Mouse (Mus musculus) intestine, embryonic 16.5 days (tissue): ENCODE data around the gene Tmigd1. TPM values are rescaled to one million over a fixed set of nuclear protein-coding genes. Genes with fewer than 3 reads are reported as not detected.

Source experiments
- ATAC-seq: fragments of 200-750 bp; cut with Nextera tagmentation; 2 replicates; pipeline ENCODE4 v1.8.0; 2017; ENCODE audit warnings: moderate TSS enrichment, moderate library complexity
- H3K27ac ChIP-seq: fragments of 300-500 bp; sonication (generic); 2 replicates; pipeline ENCODE4 v1.5.1; 2014; ENCODE audit warnings: mild to moderate bottlenecking, low read length
- H3K27me3 ChIP-seq: fragments of 300-500 bp; sonication (generic); replicated peaks from 2 replicates; pipeline ENCODE4 v1.6.1; 2014; ENCODE audit warnings: low read length, control low read depth, mixed read lengths; ENCODE audit not compliant: control insufficient read depth, insufficient read depth
- H3K36me3 ChIP-seq: fragments of 300-500 bp; sonication (generic); 2 replicates; pipeline ENCODE4 v1.6.1; 2014; ENCODE audit warnings: low read length, control low read depth; ENCODE audit not compliant: control insufficient read depth, insufficient read depth
- H3K4me1 ChIP-seq: fragments of 300-500 bp; sonication (generic); 2 replicates; pipeline ENCODE4 v1.6.1; 2014; ENCODE audit warnings: low read length, control low read depth, mixed read lengths; ENCODE audit not compliant: control insufficient read depth, insufficient read depth
- H3K4me2 ChIP-seq: fragments of 300-500 bp; sonication (generic); 2 replicates; pipeline ENCODE4 v1.6.1; 2014; ENCODE audit warnings: low read depth, low read length, control low read depth
- H3K4me3 ChIP-seq: fragments of 300-500 bp; sonication (generic); 2 replicates; pipeline ENCODE4 v1.5.1; 2014; ENCODE audit warnings: mild to moderate bottlenecking, low read length
- H3K9ac ChIP-seq: fragments of 300-500 bp; sonication (generic); 2 replicates; pipeline ENCODE4 v1.6.1; 2014; ENCODE audit warnings: low read depth, low read length
- H3K9me3 ChIP-seq: fragments of 300-500 bp; sonication (generic); 2 replicates; pipeline ENCODE4 v1.6.1; 2016; ENCODE audit warnings: low read length, control low read depth; ENCODE audit not compliant: control insufficient read depth
- WGBS: fragments of 180-500 bp; shearing (Covaris S2); extraction: QIAGEN DNeasy Blood & Tissue Kit; methylation state at CpG from one replicate; pipeline ENCODE4 v1.1.7; 2014; 5-methylcytosine and 5-hydroxymethylcytosine counted together
- polyA plus RNA-seq: library from polyadenylated mRNA; unstranded; fragments of >200 nt; fragmentation: Nextera tagmentation; extraction: Ambion mirVana; gene quantifications from 2 replicates; pipeline ENCODE4 v1.2.1, GENCODE M21; 2015

Tmigd1 gene
- 2.7 and 6.9 TPM in 2 replicates for polyA plus RNA-seq

DNA sequence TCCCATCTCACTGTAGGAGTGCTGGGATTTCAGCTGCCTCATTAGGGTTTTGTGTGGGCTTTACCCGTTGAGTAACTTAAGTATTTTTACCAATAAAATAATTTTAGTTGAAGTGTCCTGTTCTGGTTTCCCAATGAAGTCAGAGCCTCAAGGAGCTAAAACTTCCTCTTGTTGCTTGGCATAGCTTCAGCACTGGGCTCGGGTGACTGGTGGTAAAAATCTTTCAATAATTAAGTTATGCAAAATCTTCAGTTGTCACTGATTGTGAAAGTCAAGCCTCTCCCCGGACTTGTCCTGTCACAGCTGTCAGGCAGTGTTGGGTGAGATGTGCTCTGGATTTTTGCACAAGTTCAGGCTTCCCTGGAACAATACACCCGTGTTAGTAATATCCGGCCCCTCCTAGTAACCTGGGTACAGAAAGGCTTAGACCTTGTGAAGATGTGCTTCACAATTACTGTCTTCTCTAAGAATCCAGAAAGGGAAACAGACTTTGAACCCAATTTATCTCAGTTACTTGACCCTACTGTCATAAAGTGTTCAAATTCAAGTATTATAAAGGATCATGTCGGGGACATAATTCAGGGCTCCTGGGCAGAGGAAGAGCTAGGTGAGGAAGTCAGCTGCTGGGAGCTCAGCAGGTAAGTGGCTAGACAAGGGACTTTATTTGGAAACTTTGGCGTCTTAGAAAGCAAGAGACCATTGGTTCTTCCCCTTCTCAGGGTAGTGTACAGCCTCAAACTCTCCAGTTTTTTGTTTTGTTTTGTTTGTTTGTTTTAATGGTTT is at the start of gene Tmigd1:
Tmigd1 (plus strand) TSS at position 581 of the 783 bp plus-strand sequence.
- H3K4me2 ChIP-seq, result no peak within 1 kb of the TSS
- 55% methylated on average over 7 of the region's 7 CpGs for WGBS
- no peaks in the 10 kb centered on the region for H3K27me3 ChIP-seq
- no peak within 1 kb of the TSS for H3K4me3 ChIP-seq
- no peaks in the 10 kb centered on the region for H3K36me3 ChIP-seq
- peak; percentile 72 for ATAC-seq
- peaks cover 7% of the 10 kb centered on the region; the same call in 1 of the 2 replicates for H3K4me1 ChIP-seq
- no peak within 1 kb of the TSS for H3K9ac ChIP-seq
- no peak within 1 kb of the TSS for H3K27ac ChIP-seq
- no peaks in the 10 kb centered on the region for H3K9me3 ChIP-seq

DNA sequence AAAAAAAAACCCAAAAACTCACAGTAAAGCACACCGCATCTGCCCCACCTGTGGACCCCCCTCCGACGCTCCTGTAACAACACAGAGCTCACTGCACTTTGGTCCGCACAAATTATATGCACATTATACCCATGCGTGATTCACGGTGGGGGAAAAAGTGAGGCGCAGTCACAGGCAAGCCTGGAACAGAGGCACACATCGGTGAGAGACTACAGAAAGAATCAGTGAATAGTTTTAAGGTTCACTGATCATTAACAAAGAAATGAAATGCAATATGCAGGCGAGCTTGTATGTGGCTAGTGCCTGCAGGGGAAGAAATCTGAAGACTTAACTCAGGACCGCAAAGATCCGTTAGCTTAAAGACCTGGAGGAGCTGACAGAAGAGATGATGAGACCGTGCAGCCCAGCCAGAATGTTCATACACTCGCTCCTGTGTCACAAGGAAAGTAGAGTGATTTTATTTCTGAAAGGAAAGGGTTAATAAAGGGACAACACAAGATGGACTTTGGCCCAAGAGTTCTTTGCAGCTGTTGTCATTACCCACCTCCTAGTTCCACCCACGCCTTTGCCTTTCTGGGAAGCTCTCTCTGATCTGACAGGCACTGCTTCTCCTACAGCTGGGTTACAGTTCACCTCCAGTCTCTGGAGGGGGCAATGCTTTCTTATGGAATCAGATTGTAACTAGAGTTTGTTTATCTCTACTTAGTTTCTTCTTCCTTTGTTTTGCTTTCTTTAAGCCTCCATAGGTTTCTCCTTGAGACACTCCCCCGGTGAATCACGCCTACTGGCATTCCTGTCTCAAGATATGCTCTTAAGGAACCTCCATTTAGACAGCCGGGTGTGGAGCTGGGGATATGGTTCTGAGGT is 47.3 kb upstream of the Tmigd1 start:
- H3K36me3 ChIP-seq, result no peaks in the 10 kb centered on the region
- peaks cover 10% of the 10 kb centered on the region for H3K4me1 ChIP-seq
- H3K4me3 ChIP-seq, result peak overlapping the region; percentile 19; the same call in 1 of the 2 replicates
- peak overlapping the region; percentile 13 for H3K4me2 ChIP-seq
- peak; percentile 85 for ATAC-seq
- peak overlapping the region; percentile 87 for H3K27ac ChIP-seq
- peak overlapping the region; percentile 21 for H3K9ac ChIP-seq
- 0 out of 2 replicates have a peak, but pooled peaks cover 3% of the 10 kb centered on the region for H3K9me3 ChIP-seq
- H3K27me3 ChIP-seq, result no peaks in the 10 kb centered on the region
- 44% methylated on average over 17 of the region's 17 CpGs for WGBS

DNA sequence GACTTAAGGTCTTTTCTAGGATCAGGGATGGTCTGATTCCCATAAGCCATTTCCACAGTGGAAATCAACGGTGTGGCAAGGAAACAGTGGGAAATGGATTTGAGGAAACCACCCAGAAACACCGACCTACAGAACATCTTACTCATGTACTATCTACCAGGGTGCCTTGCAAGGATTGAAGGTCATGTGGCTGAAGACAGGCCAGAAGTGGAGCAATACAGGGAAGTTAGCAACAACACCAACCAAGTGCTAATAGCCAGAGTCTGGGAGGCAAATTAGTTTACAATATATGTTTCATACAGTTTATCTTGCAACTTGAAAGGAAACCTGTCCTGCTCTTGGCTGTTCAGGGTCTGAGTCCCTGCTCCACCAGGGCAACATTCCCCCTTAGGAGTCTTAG is 45.4 kb upstream of the Tmigd1 start:
- ATAC-seq, result peak; percentile 71
- Histone ChIP-seq H3K4me2 (no peak overlapping the region), H3K4me1 (peaks cover 10% of the 10 kb centered on the region), H3K36me3 (no peaks in the 10 kb centered on the region), H3K27me3 (no peaks in the 10 kb centered on the region), H3K27ac (peak overlapping the region; percentile 58), H3K4me3 (no peak overlapping the region), H3K9ac (no peak overlapping the region), H3K9me3 (no peaks in the 10 kb centered on the region)
- 76% methylated on average over 2 of the region's 2 CpGs for WGBS

DNA sequence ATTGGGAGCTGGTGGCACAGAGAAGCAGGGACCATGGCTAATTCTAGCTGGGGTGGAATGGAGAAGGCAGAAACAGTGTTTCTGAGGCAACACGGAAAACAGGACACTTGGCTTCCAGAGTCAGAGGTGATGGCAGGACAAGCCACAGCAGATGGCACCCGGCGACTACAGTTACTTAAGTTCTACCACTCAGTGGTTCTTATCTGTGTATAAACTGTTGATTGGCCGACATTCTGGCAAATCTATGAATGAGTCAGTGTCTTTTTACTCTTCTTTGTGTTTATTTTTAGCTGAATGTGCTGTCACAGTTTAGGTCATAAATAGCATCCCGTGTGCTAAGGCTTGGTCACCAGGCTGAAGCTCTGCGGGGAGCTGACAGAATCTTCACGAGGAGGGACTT is 44.8 kb upstream of the Tmigd1 start:
- H3K4me2 ChIP-seq, result no peak overlapping the region
- no peaks in the 10 kb centered on the region for H3K9me3 ChIP-seq
- WGBS, result 58% methylated on average over 7 of the region's 7 CpGs
- no peak overlapping the region for H3K9ac ChIP-seq
- no peak overlapping the region for H3K4me3 ChIP-seq
- peak overlapping the region; percentile 58 for H3K27ac ChIP-seq
- ATAC-seq, result no peak
- H3K4me1 ChIP-seq, result peaks cover 10% of the 10 kb centered on the region
- H3K27me3 ChIP-seq, result no peaks in the 10 kb centered on the region
- H3K36me3 ChIP-seq, result no peaks in the 10 kb centered on the region

DNA sequence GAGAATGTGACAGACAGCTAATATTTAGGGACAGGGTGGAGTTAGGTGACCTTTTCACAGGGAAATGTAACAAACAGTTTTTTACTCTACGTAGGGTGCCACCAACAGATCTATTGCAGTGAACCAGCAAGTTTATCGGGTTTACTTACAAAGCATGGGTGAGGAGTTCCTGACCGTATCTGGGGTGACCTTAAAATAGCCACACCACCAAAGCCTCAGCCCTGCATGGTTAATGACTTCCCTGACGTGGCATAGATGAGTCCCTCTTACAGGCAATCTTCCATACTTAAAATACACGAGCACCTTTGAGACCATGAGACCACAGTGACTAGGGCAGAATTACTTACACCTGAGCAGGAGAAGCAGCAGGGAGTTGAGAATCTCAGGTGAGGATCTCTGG is 43.2 kb upstream of the Tmigd1 start:
- peaks cover 10% of the 10 kb centered on the region for H3K4me1 ChIP-seq
- H3K4me2 ChIP-seq, result no peak overlapping the region
- no peak overlapping the region for H3K9ac ChIP-seq
- no peak overlapping the region for H3K27ac ChIP-seq
- H3K4me3 ChIP-seq, result no peak overlapping the region
- ATAC-seq, result no peak
- no peaks in the 10 kb centered on the region for H3K9me3 ChIP-seq
- no peaks in the 10 kb centered on the region for H3K36me3 ChIP-seq
- WGBS, result 57% methylated on average over 5 of the region's 5 CpGs
- H3K27me3 ChIP-seq, result no peaks in the 10 kb centered on the region

DNA sequence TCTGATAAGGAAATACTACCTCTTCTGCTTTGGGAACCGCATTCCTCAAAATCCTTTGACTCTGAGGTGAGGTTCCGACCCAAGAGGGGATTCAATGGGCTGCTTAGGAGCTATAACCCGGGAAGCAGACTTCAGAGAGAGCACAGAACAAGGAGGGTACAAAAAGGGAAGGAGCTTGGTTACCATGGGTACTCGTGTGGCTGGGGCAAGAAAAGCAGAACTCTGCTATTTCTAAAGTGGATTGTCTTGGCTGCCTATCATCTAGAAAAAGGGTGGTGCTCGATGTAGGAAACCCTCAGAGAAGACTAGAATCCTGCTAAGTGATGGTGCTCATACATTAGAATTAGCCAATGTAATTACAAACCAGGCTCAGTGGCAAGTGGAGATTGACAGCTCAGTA is 42.7 kb upstream of the Tmigd1 start:
- WGBS, result 61% methylated on average over 5 of the region's 5 CpGs
- no peaks in the 10 kb centered on the region for H3K27me3 ChIP-seq
- no peak overlapping the region for H3K27ac ChIP-seq
- H3K4me1 ChIP-seq, result peaks cover 10% of the 10 kb centered on the region
- H3K36me3 ChIP-seq, result no peaks in the 10 kb centered on the region
- ATAC-seq, result no peak
- H3K4me2 ChIP-seq, result no peak overlapping the region
- H3K9ac ChIP-seq, result no peak overlapping the region
- no peaks in the 10 kb centered on the region for H3K9me3 ChIP-seq
- H3K4me3 ChIP-seq, result no peak overlapping the region

DNA sequence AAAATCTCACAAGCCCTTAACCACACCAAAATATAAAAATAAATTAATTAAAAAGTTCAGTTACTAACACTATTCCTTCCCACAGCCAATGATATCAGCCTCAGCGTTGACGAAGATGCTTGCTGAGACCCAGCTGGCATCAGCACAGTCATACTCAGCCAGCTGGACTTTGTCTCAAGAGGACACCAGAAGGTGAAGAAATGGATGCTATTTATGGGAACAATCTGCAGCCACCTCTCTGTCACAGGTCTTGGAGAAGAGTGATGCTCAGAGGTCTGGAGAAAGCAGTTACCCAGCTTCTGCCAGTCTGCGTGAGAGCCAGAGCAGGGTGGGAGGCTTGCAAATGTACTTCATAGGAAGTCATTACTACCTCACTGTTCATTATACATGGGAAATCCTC is 40.8 kb upstream of the Tmigd1 start:
- no peaks in the 10 kb centered on the region; the same call in 1 of the 2 replicates for H3K4me1 ChIP-seq
- no peaks in the 10 kb centered on the region for H3K9me3 ChIP-seq
- H3K27ac ChIP-seq, result no peak overlapping the region
- no peaks in the 10 kb centered on the region for H3K27me3 ChIP-seq
- H3K4me2 ChIP-seq, result no peak overlapping the region
- 91% methylated on average over 3 of the region's 3 CpGs for WGBS
- H3K9ac ChIP-seq, result no peak overlapping the region
- ATAC-seq, result no peak
- no peaks in the 10 kb centered on the region for H3K36me3 ChIP-seq
- H3K4me3 ChIP-seq, result no peak overlapping the region

DNA sequence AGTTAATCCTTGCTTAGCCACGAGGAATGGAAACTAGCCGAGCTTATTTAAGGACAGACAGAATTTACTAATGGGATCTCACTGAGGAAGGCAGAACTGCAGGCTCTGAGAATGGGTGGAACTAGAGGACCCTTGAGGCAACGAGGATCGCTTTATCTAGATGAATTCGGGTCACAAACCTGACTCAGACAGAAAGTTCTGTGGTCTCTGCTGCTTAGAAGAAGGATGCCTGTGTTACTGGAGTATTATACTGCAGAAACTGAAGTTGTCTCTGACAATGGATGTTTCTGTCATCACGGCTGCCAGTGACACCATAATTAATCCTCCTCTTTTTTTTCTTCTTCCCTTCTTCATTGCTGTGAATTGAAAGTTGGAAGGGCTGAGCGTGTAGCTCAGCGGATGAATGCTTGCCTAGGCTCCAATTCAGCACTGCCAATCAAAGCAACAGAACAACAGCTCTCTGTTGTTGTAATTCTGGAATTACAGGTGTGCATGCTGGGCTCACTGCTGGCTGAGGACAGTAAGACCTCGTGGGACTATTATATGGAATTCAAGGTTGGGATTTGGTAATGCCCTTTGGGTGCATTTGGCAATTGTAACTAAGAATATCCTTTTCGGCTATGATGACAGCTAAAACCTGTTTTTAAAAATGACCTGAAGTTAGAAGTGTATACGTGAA is 29.3 kb upstream of the Tmigd1 start:
- Histone ChIP-seq H3K9ac (no peak overlapping the region), H3K4me3 (no peak overlapping the region), H3K4me1 (no peaks in the 10 kb centered on the region), H3K27me3 (no peaks in the 10 kb centered on the region), H3K9me3 (no peaks in the 10 kb centered on the region), H3K36me3 (no peaks in the 10 kb centered on the region), H3K27ac (no peak overlapping the region), H3K4me2 (no peak overlapping the region)
- no peak for ATAC-seq
- 70% methylated on average over 11 of the region's 11 CpGs for WGBS

DNA sequence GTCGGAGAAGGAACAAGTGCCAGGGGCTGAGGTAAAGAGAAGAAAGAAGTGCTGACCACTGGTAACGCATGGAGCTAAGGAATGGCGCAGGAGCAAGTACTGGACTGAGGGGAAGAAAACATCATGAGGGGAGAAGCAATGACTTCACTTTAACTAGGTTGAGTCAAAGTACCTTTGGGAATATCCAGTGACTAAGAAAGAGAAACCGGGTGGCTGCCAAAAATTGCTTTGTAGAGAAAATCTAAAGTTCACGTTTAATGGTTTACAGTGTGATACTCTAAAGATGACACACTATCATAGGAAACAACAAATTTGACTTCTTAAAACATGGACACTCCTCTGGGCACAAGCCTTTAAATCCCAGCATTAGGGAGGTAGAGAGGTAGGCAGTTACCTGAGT is 28.1 kb upstream of the Tmigd1 start:
- Histone ChIP-seq H3K36me3 (no peaks in the 10 kb centered on the region), H3K27me3 (no peaks in the 10 kb centered on the region), H3K9me3 (no peaks in the 10 kb centered on the region), H3K4me1 (no peaks in the 10 kb centered on the region), H3K9ac (no peak overlapping the region), H3K4me2 (no peak overlapping the region), H3K4me3 (no peak overlapping the region), H3K27ac (no peak overlapping the region)
- WGBS, result 89% methylated on average over 5 of the region's 5 CpGs
- no peak for ATAC-seq
